Mouse (Mus musculus): ENCODE measurements around the gene Nhlrc1.

Nhlrc1 gene

DNA sequence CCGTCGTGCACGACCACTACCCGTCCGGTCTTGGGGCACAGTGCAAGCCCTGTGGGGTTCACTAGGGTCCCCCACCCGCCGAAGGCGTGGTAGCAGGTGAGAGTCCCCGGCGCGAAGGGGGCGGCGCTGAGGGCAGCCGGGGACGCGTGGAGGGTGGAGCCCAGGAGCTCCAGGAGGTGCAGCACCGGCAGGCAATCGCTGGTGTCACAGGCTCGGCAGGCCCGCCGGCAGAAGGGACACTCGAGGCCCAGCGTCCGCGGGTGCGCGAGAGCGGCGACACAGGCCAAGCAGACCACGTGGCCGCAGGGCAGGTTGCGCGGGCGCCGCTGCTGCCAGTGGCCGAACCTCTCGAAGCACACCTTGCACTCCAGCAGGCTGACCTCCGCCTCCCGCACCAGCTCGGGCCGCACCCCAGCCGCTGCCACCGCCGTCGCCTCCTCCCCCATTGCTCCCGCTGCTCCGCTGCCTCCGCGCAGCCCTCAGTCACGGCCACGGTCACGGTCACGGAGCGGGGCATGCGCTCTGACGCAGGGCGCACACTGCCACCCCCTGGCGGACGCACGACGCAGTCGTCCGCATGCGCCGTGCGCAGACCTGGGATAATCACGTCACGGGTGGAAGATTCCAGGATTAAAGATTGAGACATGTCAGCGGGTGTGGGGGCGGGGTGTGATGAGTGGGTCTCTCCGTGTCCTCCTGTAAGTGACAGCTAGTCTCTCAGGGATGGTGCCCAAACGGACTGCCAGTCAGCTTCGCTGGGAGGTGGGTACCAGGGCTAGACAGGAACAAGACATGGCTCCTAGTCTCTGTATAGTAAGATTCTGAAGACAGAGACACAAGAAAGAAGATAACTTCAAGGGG, at the start of gene Nhlrc1:
TSS of gene Nhlrc1 (minus strand) at position 517 of the 861 bp plus-strand sequence.
- DNase-seq (ENCODE audit: low spot score in 2 of 2): peak; percentile 78 to 81

GRCm38 (mm10) chr13:47063985-47064760, 49.5 kb upstream of the Nhlrc1 start:
- no peak for DNase-seq (ENCODE audit: low spot score in 2 of 2)

DNA sequence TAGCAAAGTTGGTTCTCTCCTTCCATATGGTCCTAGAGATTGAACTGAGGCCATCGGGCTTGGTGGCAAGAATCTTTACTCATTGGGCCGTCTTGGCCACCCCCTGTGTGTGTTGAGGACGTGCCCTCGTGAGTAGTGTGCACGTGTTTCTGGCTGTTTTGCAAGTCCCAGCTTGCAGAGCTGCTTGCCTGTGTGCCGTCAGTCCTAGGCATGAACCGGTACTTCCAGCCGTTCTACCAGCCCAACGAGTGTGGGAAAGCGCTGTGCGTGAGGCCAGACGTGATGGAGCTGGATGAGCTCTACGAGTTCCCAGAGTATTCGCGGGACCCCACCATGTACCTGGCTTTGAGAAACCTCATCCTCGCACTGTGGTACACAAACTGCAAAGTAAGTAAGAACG, 48.1 kb upstream of the Nhlrc1 start:
- DNase-seq (ENCODE audit: low spot score in 2 of 2): no peak

DNA sequence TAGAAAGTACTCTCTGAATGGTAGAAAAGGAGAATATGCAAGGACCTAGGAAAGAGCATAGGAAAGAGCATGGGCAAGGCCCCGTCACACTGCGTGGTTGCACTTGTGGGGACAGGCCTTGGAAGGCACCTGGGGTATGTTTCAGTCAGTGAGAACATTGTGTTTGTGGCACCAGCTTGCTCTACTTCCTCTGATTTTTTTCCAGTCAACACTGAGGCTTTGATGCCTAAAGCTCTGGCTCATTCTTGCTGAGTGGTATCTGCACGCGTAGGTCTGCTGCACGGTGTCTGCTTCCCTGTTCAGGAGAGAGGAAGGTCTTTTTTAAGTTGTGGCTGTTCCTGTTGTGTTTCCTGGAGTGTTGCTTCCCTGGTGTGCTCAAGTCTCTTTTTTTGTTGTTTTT, 42.1 kb upstream of the Nhlrc1 start:
- DNase-seq (ENCODE audit: low spot score in 2 of 2): no peak

DNA sequence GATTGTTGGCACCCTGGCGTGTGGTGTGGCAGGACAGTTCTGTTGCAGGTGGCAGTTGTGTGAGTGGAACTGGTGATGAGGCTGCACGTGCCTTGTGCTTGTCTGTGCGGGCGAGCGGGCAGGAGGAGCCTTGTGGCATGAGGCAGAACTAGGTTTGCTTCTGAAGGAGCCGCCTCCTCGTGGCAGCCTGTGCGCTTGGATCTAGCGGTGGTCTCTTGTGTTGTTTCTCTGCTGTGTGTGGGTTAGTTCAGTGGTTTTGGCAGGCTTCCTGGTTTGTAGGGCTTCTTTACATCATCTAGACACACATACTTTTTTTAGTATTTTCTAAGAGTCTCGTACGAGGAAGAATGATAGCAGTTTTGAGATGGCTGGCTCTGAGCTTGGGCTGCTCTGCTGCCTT, 41.5 kb upstream of the Nhlrc1 start:
- no peak for DNase-seq (ENCODE audit: low spot score in 2 of 2)

GRCm38 (mm10) chr13:47053971-47054370, 39.3 kb upstream of the Nhlrc1 start:
- no peak for DNase-seq (ENCODE audit: low spot score in 2 of 2)

DNA sequence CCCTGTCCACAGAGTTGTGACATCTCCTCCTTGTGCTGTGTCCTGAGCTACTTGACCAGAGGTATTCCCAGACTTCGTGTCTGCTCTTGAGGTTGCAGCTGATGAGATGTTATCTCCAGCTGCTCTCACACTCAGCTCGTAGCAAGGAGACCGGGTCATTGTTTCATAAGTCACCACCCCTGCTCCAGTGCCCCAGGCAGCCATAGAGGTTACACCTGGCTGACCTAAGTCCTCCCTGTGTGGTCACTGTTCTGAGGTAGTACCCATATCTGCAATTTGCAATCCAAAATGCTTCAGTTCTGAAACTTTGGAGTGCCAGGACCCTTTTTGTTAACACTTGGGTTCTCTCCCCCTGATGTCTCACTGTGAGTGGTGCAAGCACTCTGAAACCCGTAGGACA, 35.4 kb upstream of the Nhlrc1 start:
- DNase-seq (ENCODE audit: low spot score in 2 of 2): no peak

- no peak for DNase-seq (ENCODE audit: low spot score in 2 of 2)
Observed at GRCm38 (mm10) chr13:47047996-47048395, 33.3 kb upstream of the Nhlrc1 start.

- no peak for DNase-seq (ENCODE audit: low spot score in 2 of 2)
Observed at GRCm38 (mm10) chr13:47044617-47044947, 29.9 kb upstream of the Nhlrc1 start, which contains the start of gene Tpmt. TSS of gene Tpmt (minus strand) at chr13:47044737.

DNA sequence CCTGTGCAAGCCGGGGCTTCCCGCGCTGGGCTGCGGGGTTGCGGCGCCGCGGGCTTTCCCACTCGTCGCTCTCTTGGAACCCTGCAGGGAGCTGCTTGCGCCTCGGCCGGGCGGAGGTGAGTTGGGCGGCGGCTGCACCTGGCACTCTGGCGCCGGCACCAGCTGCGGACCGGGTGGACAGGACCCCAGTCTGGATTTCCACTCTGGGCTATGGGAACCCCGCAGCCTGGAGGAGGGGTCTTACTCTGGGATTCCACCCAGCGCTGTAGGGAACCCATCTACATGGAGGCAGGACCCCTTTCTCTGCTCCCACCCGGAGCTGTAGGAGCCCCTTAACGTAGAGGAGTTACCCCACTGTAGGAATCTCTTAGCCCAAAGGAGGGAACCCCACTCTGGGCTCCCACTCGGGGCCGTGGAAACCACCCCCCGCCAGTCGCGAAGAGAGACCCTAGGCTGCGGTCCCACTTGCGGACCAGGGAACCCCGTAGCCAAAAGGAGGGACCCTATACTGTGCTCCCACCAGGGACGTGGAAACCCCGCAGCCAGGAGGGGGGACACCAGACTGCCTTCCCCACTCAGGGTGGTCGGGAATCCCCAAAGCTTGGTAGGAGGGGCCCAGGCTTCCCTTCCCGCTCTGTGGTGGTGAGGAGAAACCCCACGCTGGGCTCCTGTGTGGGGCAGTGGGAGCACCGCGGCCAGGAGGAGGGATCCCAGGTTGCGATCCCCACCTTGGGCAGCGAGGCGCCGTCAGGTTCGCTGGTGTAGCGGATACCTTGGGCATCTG, 29.4 kb upstream of the Nhlrc1 start:
- DNase-seq (ENCODE audit: low spot score in 2 of 2): no peak

DNA sequence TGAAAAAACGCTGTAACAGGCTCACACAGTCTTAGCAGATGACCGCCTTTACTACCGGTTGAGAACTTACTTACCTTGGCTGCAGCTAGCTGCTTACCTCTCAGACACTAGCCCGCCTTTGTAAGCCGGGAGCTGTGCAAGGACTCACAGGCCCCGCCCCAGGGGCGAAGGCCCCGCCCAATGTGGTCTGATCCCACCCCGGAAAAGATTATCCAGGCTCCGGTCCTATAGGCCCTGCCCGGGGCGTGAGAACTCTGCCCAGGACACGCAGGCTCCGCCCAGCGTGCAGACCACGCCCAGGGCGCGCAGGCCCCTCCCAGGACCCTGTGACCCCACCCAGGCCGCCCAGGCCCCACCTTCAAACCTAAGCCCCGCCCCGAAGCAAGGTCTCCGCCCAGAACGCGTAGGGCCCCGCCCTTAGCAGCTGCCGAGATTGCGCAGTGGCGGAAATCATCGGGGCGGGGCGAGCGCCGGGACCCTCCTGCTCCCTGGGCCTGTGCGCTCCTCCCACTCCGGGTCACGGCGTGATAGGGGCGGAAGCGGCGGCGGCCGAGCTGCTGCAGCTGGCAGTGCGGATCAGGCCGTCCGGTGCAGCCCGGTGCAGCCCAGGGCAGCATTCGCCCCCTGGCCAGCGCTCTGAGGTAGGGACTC, 28.5 kb upstream of the Nhlrc1 start, which contains the start of gene Kdm1b:
TSS of gene Kdm1b (plus strand) at position 470 of the 651 bp plus-strand sequence.
- peak; percentile 98 to 99 for DNase-seq (ENCODE audit: low spot score in 2 of 2)

- peak in 1 of 2 experiments; percentile 5 for DNase-seq (ENCODE audit: low spot score in 2 of 2)
Observed at GRCm38 (mm10) chr13:47042024-47042633, 27.5 kb upstream of the Nhlrc1 start.

DNA sequence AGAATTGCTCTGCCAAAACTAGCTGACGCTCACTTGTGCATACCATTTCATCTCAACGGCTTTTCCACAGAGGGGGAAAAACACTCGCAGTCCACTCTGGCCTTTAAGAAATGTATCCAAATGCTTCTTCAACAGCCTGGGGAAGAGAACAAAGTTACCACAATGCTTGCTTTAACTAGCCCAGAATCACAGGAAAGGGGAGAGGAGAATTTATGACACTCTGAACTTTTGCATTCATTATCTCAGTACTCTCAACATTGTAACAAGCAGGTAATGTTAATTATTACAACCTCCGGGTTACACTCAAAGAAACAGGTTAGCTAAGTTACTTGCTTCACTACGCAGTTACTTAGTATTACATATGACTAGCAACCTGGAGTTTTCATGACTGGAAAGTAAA, 25.4 kb upstream of the Nhlrc1 start:
- no peak for DNase-seq (ENCODE audit: low spot score in 2 of 2)

DNA sequence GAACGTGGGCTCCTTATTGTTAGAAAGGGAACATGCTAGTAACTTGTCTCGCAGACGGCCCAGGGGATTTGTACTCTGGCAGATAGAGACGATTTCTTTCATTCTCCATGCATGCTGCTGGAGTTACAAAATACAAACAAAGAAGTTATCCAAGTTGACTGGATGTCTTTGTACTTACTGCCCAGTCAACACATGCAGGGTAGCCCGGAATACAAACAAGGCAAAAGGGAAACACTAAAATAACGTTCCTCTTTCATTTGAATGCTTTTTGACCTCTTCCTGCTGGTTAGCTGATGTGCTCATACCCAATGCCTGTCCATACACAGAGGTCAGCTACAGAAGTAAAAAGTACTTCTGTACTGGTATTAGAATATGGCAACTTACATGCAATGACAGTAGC, 23.3 kb upstream of the Nhlrc1 start:
- no peak for DNase-seq (ENCODE audit: low spot score in 2 of 2)

- no peak for DNase-seq (ENCODE audit: low spot score in 2 of 2)
Observed at GRCm38 (mm10) chr13:47033602-47034001, 19.0 kb upstream of the Nhlrc1 start.

DNA sequence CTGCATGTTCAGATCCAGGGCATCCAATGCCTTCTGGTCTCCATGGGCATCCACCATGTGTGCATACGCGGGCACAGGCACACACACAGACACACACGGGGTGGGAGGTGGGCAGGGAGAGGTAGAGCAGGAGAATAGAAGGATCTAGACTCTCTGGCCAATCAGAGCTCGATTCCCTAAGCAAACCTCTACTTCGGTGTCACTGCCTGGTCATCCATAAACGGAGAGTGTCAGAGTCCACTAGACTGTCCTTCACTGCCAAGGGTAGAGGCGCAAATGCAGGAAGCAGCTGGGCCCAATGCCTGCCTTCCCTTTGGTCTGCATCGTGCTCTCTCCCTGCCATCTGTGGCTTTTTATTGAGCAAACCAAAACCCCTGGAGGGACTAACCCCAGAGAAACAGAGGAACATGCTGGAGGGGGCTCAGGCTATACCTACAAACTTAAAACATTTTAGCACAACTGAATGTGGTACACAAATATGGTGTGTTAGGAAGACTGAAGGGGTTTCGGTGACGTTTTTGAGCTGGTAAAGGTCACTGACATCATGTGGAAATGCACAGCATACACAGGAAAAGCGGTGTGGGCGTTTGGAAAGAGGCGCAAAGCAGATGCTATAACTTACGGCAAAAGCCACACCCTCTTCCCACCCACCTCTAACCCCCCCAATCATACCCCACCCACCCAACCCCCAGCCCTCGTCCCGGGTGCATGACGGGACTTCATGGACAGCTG, 15.9 kb upstream of the Nhlrc1 start:
- DNase-seq (ENCODE audit: low spot score in 2 of 2): no peak

- DNase-seq (ENCODE audit: low spot score in 2 of 2): no peak
Observed at GRCm38 (mm10) chr13:47020798-47021197, 6.1 kb upstream of the Nhlrc1 start.

DNA sequence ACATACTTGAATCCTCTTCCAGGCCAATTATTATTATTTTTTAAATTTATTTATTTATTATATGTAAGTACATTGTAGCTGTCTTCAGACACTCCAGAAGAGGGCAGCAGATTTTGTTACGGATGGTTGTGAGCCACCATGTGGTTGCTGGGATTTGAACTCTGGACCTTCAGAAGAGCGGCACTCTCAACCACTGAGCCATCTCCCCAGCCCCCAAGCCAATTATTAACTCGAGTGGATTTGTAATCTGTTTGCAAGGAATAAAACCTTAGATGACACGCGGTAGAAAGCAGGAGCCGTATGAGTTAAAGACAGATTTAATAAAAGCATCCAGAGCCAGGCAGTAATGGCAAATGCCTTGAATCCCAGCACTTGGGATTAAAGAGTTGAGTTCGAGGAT, 5.1 kb upstream of the Nhlrc1 start:
- DNase-seq (ENCODE audit: low spot score in 2 of 2): no peak

- peak in 1 of 2 experiments; percentile 48 for DNase-seq (ENCODE audit: low spot score in 2 of 2)
Observed at GRCm38 (mm10) chr13:47017259-47017658, 2.6 kb upstream of the Nhlrc1 start.

DNA sequence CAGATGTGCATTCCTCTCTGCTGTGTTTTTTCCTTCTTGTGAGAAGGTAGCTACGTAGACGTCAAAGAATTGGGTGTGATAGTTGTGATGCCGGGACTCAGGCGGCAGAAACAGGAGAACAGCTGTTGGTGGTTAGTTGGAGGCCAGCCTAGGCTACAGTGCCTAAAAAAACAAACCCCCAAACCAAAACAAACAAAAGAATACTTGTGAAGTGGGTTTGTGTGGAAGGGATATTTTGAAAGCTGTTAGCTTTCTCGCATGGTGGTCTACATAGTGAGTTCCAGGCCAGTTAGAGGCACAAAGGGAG, 498 bp upstream of the Nhlrc1 start:
- DNase-seq (ENCODE audit: low spot score in 2 of 2): no peak

- DNase-seq (ENCODE audit: low spot score in 2 of 2): no peak
Observed at GRCm38 (mm10) chr13:47013740-47014139, 910 bp downstream of the Nhlrc1 start.
